Mouse (Mus musculus): ENCODE results near the gene Cd47. TPM values are rescaled to one million over a fixed set of nuclear protein-coding genes. Genes with fewer than 3 reads are reported as not detected.
"Not testable (repeated sequence)": the region's sequence is repeated elsewhere in the genome, so short reads cannot be mapped to it uniquely, and the experiment has no call there.

Gene Cd47
- polyA plus RNA-seq, 1 experiment from 2014 or later: 123 TPM

DNA sequence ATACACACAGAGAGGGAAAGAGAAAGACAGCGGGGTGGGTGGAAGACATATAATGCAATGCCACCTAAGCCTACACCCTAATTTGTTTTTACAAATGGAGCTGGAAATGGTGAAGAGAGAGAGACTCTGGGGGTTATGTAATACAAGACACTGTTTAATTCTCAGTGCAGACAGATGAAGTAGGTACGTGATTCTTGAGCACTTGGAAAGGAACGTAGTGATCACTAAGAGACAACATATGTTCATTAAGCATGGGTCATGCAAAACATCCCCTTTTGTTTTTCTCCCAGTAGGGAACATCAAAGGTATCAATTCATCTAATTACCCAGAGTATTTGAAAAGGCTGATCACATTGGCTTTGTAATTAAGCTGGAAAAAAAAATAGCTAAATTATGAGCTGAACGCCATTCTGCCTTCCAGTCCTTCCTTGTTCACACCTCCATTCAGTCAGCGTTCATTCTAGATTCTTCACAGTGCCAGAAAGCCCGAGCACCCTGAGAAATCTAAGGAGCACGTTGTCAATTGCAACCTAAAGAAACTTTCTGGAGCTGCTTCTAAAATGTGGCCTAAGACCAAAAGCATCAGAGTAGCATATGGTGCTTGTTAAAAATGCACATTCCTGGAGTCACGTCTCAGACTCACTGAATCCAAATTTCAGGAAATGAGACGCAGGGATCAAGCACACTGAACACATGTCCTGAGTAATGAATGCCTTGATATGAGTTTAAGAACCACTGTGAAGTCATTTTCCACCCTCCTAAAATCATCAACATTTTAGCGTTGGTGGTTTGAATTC is 12.7 kb downstream of the Cd47 start:
- Histone ChIP-seq H3K4me3 (no peak overlapping the region), H3K27me3 (no peaks in the 10 kb centered on the region), H3K36me3 (no peaks in the 10 kb centered on the region), H3K9ac (no peak overlapping the region), H3K27ac (no peak overlapping the region), H3K4me2 (no peak overlapping the region), H3K4me1 (peaks cover 4% of the 10 kb centered on the region), H3K9me3 (no peaks in the 10 kb centered on the region)
- WGBS: 57% methylated on average over 10 of the region's 10 CpGs
- ATAC-seq (ENCODE audit: borderline replicate concordance, extremely low read depth, low FRiP score, low TSS enrichment): no peak

DNA sequence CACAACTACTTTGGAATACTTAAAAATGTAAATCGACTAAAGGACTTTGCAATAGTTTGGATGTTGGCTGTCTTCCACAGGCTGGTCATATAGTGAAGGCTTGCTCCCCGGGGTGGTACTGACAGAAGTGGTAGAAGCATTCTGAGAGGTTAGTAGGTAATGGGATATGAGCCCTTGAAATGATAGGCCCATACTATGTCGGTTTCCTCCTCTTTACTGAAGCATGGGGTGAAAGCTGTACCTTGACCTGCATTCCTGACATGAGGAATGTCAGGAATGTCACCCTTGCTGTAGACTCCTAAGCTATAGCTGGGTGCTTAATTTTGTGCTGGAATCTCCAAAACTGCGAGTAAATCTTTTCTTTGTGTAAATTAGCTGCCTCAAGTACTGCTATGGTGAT is 14.1 kb downstream of the Cd47 start:
- no peaks in the 10 kb centered on the region for H3K27me3 ChIP-seq
- no peak overlapping the region for H3K27ac ChIP-seq
- H3K9me3 ChIP-seq: no peaks in the 10 kb centered on the region
- H3K4me2 ChIP-seq: no peak overlapping the region
- WGBS: 41% methylated on average over 4 of the region's 4 CpGs
- H3K4me3 ChIP-seq: no peak overlapping the region
- no peak overlapping the region for H3K9ac ChIP-seq
- no peaks in the 10 kb centered on the region for H3K4me1 ChIP-seq
- ATAC-seq (ENCODE audit: borderline replicate concordance, extremely low read depth, low FRiP score, low TSS enrichment): peak; percentile 49; the same call in 1 of the 2 replicates
- no peaks in the 10 kb centered on the region for H3K36me3 ChIP-seq

DNA sequence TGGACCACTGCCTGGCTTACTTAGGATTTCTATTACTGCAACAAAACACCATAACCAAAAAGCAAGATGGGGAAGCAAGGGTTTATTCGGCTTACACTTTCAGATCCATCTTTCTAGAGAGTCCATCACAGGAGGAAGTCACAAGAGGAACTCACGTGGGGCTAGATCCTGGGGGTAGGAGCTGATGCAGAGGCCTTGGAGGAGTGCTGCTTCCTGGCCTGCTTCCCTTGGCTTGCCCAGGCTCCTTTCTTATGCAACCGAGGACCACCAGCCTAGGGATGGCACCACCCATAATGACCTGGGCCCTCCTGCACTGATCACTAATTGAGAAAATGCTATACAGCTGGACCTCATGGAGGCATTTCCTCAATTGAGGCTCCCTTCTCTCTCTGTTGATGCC is 16.6 kb downstream of the Cd47 start:
- no peaks in the 10 kb centered on the region for H3K36me3 ChIP-seq
- H3K27ac ChIP-seq: no peak overlapping the region
- no peak for ATAC-seq (ENCODE audit: borderline replicate concordance, extremely low read depth, low FRiP score, low TSS enrichment)
- H3K9ac ChIP-seq: no peak overlapping the region
- H3K4me3 ChIP-seq: no peak overlapping the region
- no peak overlapping the region for H3K4me2 ChIP-seq
- H3K27me3 ChIP-seq: no peaks in the 10 kb centered on the region
- H3K4me1 ChIP-seq: no peaks in the 10 kb centered on the region
- 86% methylated on average over 3 of the region's 3 CpGs for WGBS
- no peaks in the 10 kb centered on the region for H3K9me3 ChIP-seq

DNA sequence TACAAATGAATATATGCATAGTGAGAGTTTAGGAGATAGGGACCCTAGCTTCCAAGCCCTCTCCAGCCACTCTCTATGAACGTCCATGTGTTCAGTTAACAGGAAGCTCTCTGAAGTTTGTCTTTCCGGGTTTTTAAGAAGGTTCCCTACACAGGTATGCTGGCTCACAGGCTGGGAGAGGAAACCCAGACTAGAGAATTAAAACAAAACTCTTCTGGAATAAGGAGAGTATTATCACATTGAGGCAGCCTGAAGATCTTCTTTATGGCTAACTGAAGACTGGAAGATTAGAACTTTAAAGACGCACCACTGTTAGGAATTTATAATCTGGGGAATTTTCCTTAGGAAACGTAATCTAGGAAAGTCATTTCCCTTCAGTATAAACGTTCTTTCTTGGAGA is 17.8 kb downstream of the Cd47 start:
- Histone ChIP-seq H3K4me1 (no peaks in the 10 kb centered on the region), H3K9ac (no peak overlapping the region), H3K4me2 (no peak overlapping the region), H3K36me3 (no peaks in the 10 kb centered on the region), H3K9me3 (no peaks in the 10 kb centered on the region), H3K4me3 (no peak overlapping the region), H3K27ac (no peak overlapping the region), H3K27me3 (no peaks in the 10 kb centered on the region)
- ATAC-seq (ENCODE audit: borderline replicate concordance, extremely low read depth, low FRiP score, low TSS enrichment): no peak
- WGBS: 67% methylated on average over 5 of the region's 5 CpGs

DNA sequence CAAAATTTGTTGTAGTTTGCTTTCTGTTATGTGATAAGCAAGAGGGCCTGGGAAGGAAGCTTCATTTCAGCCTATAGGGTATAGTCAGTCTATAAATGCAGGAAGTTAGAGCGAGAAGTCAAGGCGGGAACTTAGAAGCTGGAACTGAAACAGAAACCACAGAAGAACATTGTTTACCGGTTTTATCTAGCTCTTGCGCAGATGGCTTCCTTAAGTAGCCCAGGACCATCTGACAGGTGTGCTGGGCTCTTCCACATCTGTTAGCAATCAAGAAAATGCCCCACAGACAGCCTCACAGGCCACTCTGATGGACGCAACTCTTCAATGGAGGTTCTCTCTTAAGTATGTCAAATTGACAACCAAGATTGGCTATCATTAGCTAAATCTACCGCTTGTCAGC is 18.3 kb downstream of the Cd47 start:
- Histone ChIP-seq H3K36me3 (no peaks in the 10 kb centered on the region), H3K4me2 (no peak overlapping the region), H3K4me1 (no peaks in the 10 kb centered on the region), H3K9ac (no peak overlapping the region), H3K27ac (no peak overlapping the region), H3K4me3 (no peak overlapping the region), H3K27me3 (no peaks in the 10 kb centered on the region), H3K9me3 (no peaks in the 10 kb centered on the region)
- WGBS: 61% methylated on average over 6 of the region's 6 CpGs
- ATAC-seq (ENCODE audit: borderline replicate concordance, extremely low read depth, low FRiP score, low TSS enrichment): no peak; the same call in 1 of the 2 replicates

DNA sequence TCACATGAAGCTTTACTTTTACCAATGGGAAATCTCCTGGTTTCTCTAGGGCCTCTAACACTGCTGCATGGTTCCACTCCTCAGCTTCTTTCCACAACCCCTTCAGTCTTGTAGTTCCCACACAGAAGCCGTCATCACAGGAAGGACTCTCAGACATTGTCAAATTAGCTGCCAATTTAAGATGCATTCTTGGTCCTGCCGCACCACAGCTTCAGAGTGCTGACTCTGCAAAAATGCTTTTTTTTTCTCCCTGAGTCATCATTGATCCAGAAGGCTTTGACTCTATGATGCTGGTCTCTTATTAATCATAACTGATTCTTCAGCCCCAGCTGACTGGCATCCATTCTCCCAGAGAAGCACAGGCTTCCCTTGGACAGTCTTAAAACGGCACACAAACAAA is 19.2 kb downstream of the Cd47 start:
- Histone ChIP-seq H3K27ac (no peak overlapping the region), H3K36me3 (no peaks in the 10 kb centered on the region), H3K4me3 (no peak overlapping the region), H3K27me3 (no peaks in the 10 kb centered on the region), H3K9me3 (no peaks in the 10 kb centered on the region), H3K9ac (no peak overlapping the region), H3K4me2 (no peak overlapping the region), H3K4me1 (no peaks in the 10 kb centered on the region)
- no peak for ATAC-seq (ENCODE audit: borderline replicate concordance, extremely low read depth, low FRiP score, low TSS enrichment)
- 62% methylated on average over 3 of the region's 3 CpGs for WGBS

DNA sequence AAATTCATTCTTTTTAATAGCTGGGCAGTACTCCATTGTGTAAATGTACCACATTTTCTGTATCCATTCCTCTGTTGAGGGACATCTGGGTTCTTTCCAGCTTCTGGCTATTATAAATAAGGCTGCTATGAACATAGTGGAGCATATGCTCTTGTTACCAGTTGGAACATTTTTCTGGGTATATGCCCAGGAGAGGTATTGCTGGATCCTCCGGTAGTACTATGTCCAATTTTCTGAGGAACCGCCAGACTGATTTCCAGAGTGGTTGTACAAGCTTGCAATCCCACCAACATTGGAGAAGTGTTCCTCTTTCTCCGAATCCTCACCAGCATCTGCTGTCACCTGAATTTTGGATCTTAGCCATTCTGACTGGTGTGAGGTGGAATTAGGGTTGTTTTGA is 30.6 kb downstream of the Cd47 start:
- H3K36me3 ChIP-seq; H3K27ac ChIP-seq; H3K9me3 ChIP-seq; ATAC-seq (ENCODE audit: borderline replicate concordance, extremely low read depth, low FRiP score, low TSS enrichment); H3K9ac ChIP-seq; H3K4me3 ChIP-seq; H3K4me1 ChIP-seq; H3K27me3 ChIP-seq; H3K4me2 ChIP-seq: not testable (repeated sequence)
- WGBS: 98% methylated on average over 3 of the region's 3 CpGs

DNA sequence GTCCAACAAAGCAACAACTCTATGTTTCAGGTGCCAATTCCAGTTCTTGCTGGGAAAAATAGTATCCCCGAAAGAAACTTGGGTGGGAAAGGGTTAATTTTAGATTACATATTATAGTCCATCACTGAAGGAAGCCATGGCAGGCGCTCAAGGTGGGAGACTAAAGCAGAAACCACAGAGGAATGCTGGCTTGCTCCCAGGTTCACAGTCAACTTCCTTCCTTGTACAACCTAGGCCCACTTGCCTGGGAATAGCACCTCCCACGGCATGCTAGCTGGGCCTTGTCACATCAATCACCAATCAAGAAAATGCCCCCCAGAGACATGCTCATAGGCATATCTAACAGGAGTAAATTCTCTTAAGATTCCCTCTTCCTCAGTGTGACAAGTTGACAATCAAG is 32.0 kb downstream of the Cd47 start:
- H3K4me3 ChIP-seq: no peak overlapping the region
- no peaks in the 10 kb centered on the region for H3K9me3 ChIP-seq
- H3K27me3 ChIP-seq: no peaks in the 10 kb centered on the region
- 58% methylated on average over 3 of the region's 3 CpGs for WGBS
- H3K4me1 ChIP-seq: 0 out of 2 replicates have a peak, but pooled peaks cover 6% of the 10 kb centered on the region
- H3K9ac ChIP-seq: no peak overlapping the region
- ATAC-seq (ENCODE audit: borderline replicate concordance, extremely low read depth, low FRiP score, low TSS enrichment): no peak
- H3K27ac ChIP-seq: no peak overlapping the region
- H3K36me3 ChIP-seq: no peaks in the 10 kb centered on the region
- no peak overlapping the region for H3K4me2 ChIP-seq

DNA sequence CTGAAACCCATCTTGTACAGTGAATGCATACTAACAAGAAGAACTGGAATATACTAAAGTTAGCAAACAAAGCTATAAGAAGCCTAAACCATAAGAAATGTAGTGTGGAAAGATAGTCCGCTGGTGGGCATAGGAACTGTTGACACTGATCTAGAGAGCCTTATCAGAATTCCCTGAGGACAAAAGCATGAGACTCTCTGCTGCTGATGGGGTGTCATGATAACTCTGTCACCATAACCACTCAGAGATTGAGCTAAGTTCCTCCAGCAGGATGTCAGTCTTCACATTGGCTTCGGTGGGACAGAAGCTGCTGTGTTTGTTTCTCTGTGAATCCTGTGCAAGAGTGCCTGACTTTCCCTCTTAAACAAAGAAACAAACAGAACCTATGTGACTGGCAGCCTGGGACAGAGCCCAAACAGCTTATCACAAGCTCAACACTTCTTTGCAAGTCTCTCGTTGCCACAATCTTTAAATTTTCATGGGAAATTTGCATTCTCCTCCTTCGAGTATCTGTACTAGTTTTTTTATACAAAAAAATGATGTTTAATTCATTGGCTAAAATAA is 33.9 kb downstream of the Cd47 start:
- H3K27me3 ChIP-seq: no peaks in the 10 kb centered on the region
- no peaks in the 10 kb centered on the region for H3K9me3 ChIP-seq
- no peaks in the 10 kb centered on the region for H3K36me3 ChIP-seq
- H3K4me1 ChIP-seq: 0 out of 2 replicates have a peak, but pooled peaks cover 6% of the 10 kb centered on the region
- 13% methylated on average over 4 of the region's 4 CpGs for WGBS
- H3K4me3 ChIP-seq: no peak overlapping the region
- peak overlapping the region; percentile 21 for H3K27ac ChIP-seq
- H3K9ac ChIP-seq: no peak overlapping the region
- ATAC-seq (ENCODE audit: borderline replicate concordance, extremely low read depth, low FRiP score, low TSS enrichment): no peak
- no peak overlapping the region for H3K4me2 ChIP-seq

DNA sequence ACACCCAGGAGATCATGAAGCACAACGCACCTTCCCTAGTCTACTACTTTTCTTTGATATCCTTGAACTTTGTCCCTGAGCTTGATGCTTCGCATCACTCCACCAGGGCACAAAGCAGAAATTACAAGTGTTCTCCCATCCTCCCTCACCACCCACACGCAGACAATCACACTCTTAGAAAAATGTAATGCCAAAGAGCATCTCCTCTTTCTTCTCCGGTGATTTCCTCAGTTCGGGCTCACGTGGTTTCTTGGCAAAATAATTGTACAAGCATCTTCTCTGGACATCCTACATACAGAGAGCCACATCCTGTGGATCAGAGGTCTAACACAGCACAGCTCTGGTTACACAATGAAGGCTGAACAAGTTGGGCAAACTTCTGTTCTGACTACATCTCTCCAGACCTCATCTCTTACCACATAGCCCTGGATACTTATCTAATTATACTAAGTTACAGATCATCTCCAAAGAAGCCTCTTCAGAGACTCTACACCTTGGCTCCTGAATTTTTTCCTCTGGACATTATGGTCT is 36.4 kb downstream of the Cd47 start:
- Histone ChIP-seq H3K27ac (no peak overlapping the region), H3K4me2 (no peak overlapping the region), H3K27me3 (no peaks in the 10 kb centered on the region), H3K4me1 (peaks cover 6% of the 10 kb centered on the region; the same call in 1 of the 2 replicates), H3K9ac (no peak overlapping the region), H3K9me3 (no peaks in the 10 kb centered on the region), H3K36me3 (no peaks in the 10 kb centered on the region), H3K4me3 (no peak overlapping the region)
- no peak for ATAC-seq (ENCODE audit: borderline replicate concordance, extremely low read depth, low FRiP score, low TSS enrichment)
- WGBS: 81% methylated on average over 6 of the region's 6 CpGs

DNA sequence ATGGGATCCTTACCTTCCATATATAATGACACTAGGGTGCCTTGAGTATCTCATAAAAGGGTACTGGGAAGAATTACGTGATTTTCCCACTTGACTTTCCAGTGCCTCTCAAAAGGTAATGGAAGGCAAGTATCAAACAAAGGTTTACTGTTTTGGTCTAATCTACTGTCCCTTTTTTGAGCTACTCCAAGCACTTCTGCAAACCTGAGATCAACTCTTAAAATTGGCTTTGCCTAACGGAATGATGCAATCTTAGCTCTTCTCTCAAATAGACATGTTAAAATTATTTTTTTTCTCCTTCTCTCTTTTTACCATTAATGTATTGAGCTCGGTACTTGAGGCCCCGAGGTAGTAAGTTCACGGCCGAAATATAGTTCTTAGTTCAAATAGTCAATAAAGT is 38.6 kb downstream of the Cd47 start:
- 61% methylated on average over 6 of the region's 6 CpGs for WGBS
- no peak overlapping the region for H3K27ac ChIP-seq

More for the DNA sequence above, 38.6 kb downstream of the Cd47 start:
- H3K9me3 ChIP-seq: no peaks in the 10 kb centered on the region
- no peak overlapping the region for H3K4me2 ChIP-seq
- H3K9ac ChIP-seq: no peak overlapping the region
- H3K4me1 ChIP-seq: peaks cover 6% of the 10 kb centered on the region; the same call in 1 of the 2 replicates
- no peak for ATAC-seq (ENCODE audit: borderline replicate concordance, extremely low read depth, low FRiP score, low TSS enrichment)
- H3K36me3 ChIP-seq: no peaks in the 10 kb centered on the region
- no peaks in the 10 kb centered on the region for H3K27me3 ChIP-seq
- H3K4me3 ChIP-seq: no peak overlapping the region

Data from lung, embryonic 15.5 days (tissue).